Mouse (Mus musculus) midbrain, embryonic 14.5 days (tissue): ENCODE data around the gene Zfp879. TPM values are rescaled to one million over a fixed set of nuclear protein-coding genes. Genes with fewer than 3 reads are reported as not detected.

Source experiments
- ATAC-seq: fragments of 200-750 bp; cut with Nextera tagmentation; 2 replicates; pipeline ENCODE4 v1.8.0; 2017; ENCODE audit warnings: moderate number of reproducible peaks, moderate library complexity; ENCODE audit not compliant: low FRiP score, low TSS enrichment
- DNase-seq: peaks from one replicate; pipeline ENCODE4 v3.0.0-alpha.2; 2015
- H3K27ac ChIP-seq: fragments of 300-500 bp; sonication (generic); replicated peaks from 2 replicates; pipeline ENCODE4 v1.5.1; 2014; ENCODE audit warnings: mild to moderate bottlenecking, low read depth, low read length, moderate library complexity
- H3K27me3 ChIP-seq: fragments of 300-500 bp; sonication (generic); 2 replicates; pipeline ENCODE4 v1.6.1; 2014; ENCODE audit warnings: low read length, control low read depth, mixed read lengths; ENCODE audit not compliant: control insufficient read depth, insufficient read depth
- H3K36me3 ChIP-seq: fragments of 300-500 bp; sonication (generic); 2 replicates; pipeline ENCODE4 v1.6.1; 2014; ENCODE audit warnings: low read length, control low read depth; ENCODE audit not compliant: control insufficient read depth, insufficient read depth
- H3K4me1 ChIP-seq: fragments of 300-500 bp; sonication (generic); 2 replicates; pipeline ENCODE4 v1.6.1; 2014; ENCODE audit warnings: mild to moderate bottlenecking, antibody characterized with exemption, low read length, control low read depth; ENCODE audit not compliant: control insufficient read depth, insufficient read depth
- H3K4me2 ChIP-seq: fragments of 300-500 bp; sonication (generic); 2 replicates; pipeline ENCODE4 v1.6.1; 2014; ENCODE audit warnings: mild to moderate bottlenecking, low read length, moderate library complexity
- H3K4me3 ChIP-seq: fragments of 300-500 bp; sonication (generic); replicated peaks from 2 replicates; pipeline ENCODE4 v1.5.1; 2014; ENCODE audit warnings: low read depth, low read length
- H3K9ac ChIP-seq: fragments of 300-500 bp; sonication (generic); replicated peaks from 2 replicates; pipeline ENCODE4 v1.6.1; 2014; ENCODE audit warnings: mild to moderate bottlenecking, low read length, moderate library complexity
- H3K9me3 ChIP-seq: fragments of 300-500 bp; sonication (generic); 2 replicates; pipeline ENCODE4 v1.6.1; 2016; ENCODE audit warnings: low read length, control low read depth, mixed read lengths; ENCODE audit not compliant: control insufficient read depth
- WGBS: fragments of 180-500 bp; shearing (Covaris S2); extraction: QIAGEN DNeasy Blood & Tissue Kit; methylation state at CpG from one replicate; pipeline ENCODE4 v1.1.7; 2014; 5-methylcytosine and 5-hydroxymethylcytosine counted together
- polyA plus RNA-seq: library from polyadenylated mRNA; unstranded; fragments of >200 nt; fragmentation: Nextera tagmentation; extraction: Ambion mirVana; gene quantifications from 2 replicates; pipeline ENCODE4 v1.2.1, GENCODE M21; 2014

Gene Zfp879
- polyA plus RNA-seq, result 1.6 and 1.9 TPM in 2 replicates

- Histone ChIP-seq H3K4me1 (peaks cover 7% of the 10 kb centered on the region), H3K9me3 (no peaks in the 10 kb centered on the region), H3K4me2 (peak within 1 kb of the TSS; percentile 69), H3K4me3 (peak within 1 kb of the TSS; percentile 40), H3K36me3 (no peaks in the 10 kb centered on the region), H3K27ac (peak within 1 kb of the TSS; percentile 70), H3K9ac (peak within 1 kb of the TSS; percentile 68), H3K27me3 (no peaks in the 10 kb centered on the region)
- ATAC-seq, result peak; percentile 93
- WGBS, result 25% methylated on average over 22 of the region's 22 CpGs
- peak; percentile 98 for DNase-seq
Observed at GRCm38 (mm10) chr11:50841023-50841735, at the start of gene Zfp879. Zfp879 (minus strand) TSS chr11:50841552.

DNA sequence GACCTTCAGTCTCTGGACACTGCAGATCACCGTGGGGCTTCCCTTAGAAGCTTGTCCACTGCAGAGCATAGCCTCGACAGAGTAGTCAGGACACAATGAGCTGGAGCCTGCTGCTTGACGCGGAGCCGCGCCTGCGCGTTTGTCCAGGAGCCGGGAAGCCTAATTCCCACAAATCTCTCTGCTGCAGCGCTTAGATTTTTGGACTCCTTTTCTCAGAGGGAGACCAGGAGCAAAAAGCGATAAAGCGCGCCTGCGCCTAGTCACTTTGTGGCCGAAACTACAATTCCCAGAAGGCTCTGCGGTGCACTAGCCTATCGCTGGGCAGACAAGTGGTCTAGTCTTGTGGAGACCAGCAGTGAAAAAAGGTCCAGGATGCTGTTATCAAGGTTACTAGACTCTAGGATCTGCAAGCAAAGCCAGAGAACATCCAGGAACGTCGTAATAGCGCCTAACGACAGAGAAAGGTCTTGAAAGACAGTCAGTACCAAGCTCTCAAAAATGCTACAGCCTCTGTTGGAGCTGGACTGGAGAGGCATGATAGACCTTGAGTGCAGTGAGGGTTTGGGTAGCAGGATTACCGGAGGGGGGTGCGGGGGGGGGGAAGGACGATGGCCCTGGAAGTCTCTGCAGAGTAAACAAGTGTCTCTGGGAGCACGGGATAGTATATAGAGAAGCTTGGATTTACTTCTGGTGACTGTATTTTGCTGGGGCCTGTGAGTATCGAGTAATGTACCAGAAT lies 46.2 kb upstream of the Zfp879 start, which contains the start of gene Zfp454:
Gene Zfp454 (minus strand): TSS at position 262 of the 739 bp plus-strand sequence.
- peak within 1 kb of the TSS; percentile 80 for H3K27ac ChIP-seq
- WGBS, result 6% methylated on average over 26 of the region's 26 CpGs
- H3K4me3 ChIP-seq, result peak within 1 kb of the TSS; percentile 51
- H3K36me3 ChIP-seq, result peaks cover 29% of the 10 kb centered on the region
- H3K4me1 ChIP-seq, result peaks cover 12% of the 10 kb centered on the region
- peak; percentile 98 for DNase-seq
- ATAC-seq, result peak; percentile 92
- H3K27me3 ChIP-seq, result no peaks in the 10 kb centered on the region
- peak within 1 kb of the TSS; percentile 68 for H3K9ac ChIP-seq
- peak within 1 kb of the TSS; percentile 84 for H3K4me2 ChIP-seq
- peaks cover 3% of the 10 kb centered on the region; the same call in 1 of the 2 replicates for H3K9me3 ChIP-seq

- Histone ChIP-seq H3K9ac (peak overlapping the region; percentile 68), H3K27me3 (no peaks in the 10 kb centered on the region), H3K36me3 (peaks cover 35% of the 10 kb centered on the region), H3K9me3 (no peaks in the 10 kb centered on the region), H3K4me3 (peak overlapping the region; percentile 51), H3K27ac (peak overlapping the region; percentile 80), H3K4me2 (peak overlapping the region; percentile 84), H3K4me1 (peaks cover 12% of the 10 kb centered on the region)
- 27% methylated on average over 10 of the region's 10 CpGs for WGBS
- DNase-seq (no peak), ATAC-seq (peak; percentile 7; the same call in 1 of the 2 replicates)
Observed at GRCm38 (mm10) chr11:50886933-50887293, 45.6 kb upstream of the Zfp879 start.

- peaks cover 41% of the 10 kb centered on the region for H3K36me3 ChIP-seq
- no peaks in the 10 kb centered on the region for H3K9me3 ChIP-seq
- H3K4me2 ChIP-seq, result peak overlapping the region; percentile 84
- peak overlapping the region; percentile 51 for H3K4me3 ChIP-seq
- DNase-seq, result peak; percentile 25
- H3K9ac ChIP-seq, result peak overlapping the region; percentile 68
- 42% methylated on average over 8 of the region's 8 CpGs for WGBS
- ATAC-seq, result no peak
- no peak overlapping the region for H3K27ac ChIP-seq
- peaks cover 12% of the 10 kb centered on the region for H3K4me1 ChIP-seq
- no peaks in the 10 kb centered on the region for H3K27me3 ChIP-seq
Observed at GRCm38 (mm10) chr11:50886231-50886932, 45.0 kb upstream of the Zfp879 start.

DNA sequence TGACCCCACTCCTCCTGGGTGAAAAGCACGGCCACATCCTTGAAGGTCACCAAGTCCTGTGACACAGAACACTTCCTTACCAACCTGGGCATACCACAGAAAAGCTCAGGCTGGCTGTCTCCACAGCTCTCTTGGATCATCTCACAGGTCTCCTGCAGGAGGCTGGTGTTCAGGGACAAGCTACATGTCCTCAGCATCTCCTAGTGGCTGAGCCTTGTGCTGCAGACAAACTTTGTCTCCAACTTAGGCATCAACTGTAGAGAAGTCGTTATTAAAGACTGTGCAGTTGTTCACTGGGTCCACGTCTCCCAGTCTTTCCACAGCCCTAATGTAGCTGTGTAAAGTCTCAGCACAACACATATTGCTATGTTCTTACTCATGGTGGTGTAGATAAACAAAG lies 42.4 kb upstream of the Zfp879 start:
- Histone ChIP-seq H3K27me3 (no peaks in the 10 kb centered on the region), H3K4me3 (no peak overlapping the region), H3K4me2 (no peak overlapping the region), H3K9me3 (no peaks in the 10 kb centered on the region; the same call in 1 of the 2 replicates), H3K9ac (no peak overlapping the region), H3K4me1 (peaks cover 12% of the 10 kb centered on the region), H3K36me3 (peaks cover 65% of the 10 kb centered on the region), H3K27ac (no peak overlapping the region)
- ATAC-seq (no peak), DNase-seq (no peak)
- 85% methylated on average over 3 of the region's 3 CpGs for WGBS

DNA sequence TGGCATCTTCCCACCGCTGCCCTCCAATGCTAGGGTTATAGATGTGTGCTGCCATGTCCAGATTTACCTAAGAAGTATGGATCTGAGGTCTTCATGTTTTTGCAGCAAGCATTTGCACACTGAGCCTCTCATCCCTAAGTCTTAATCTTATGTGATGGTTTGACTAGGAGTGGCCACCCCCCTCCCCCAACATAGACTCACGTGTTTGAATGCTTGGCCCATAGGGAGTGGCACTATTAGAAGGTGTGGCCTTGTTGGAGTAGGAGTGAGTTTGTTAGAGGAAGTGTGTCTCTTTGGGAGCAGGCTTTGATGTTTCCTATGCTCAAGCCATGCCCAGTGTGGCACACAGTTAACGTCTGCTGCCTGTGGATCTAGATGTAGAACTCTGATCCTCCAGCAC lies 37.3 kb upstream of the Zfp879 start:
- no peaks in the 10 kb centered on the region for H3K27me3 ChIP-seq
- no peaks in the 10 kb centered on the region for H3K4me1 ChIP-seq
- no peak for DNase-seq
- H3K36me3 ChIP-seq, result peaks cover 89% of the 10 kb centered on the region
- H3K9ac ChIP-seq, result no peak overlapping the region
- 94% methylated on average over 3 of the region's 3 CpGs for WGBS
- H3K4me3 ChIP-seq, result no peak overlapping the region
- no peak for ATAC-seq
- no peak overlapping the region for H3K27ac ChIP-seq
- peaks cover 21% of the 10 kb centered on the region for H3K9me3 ChIP-seq
- no peak overlapping the region for H3K4me2 ChIP-seq

DNA sequence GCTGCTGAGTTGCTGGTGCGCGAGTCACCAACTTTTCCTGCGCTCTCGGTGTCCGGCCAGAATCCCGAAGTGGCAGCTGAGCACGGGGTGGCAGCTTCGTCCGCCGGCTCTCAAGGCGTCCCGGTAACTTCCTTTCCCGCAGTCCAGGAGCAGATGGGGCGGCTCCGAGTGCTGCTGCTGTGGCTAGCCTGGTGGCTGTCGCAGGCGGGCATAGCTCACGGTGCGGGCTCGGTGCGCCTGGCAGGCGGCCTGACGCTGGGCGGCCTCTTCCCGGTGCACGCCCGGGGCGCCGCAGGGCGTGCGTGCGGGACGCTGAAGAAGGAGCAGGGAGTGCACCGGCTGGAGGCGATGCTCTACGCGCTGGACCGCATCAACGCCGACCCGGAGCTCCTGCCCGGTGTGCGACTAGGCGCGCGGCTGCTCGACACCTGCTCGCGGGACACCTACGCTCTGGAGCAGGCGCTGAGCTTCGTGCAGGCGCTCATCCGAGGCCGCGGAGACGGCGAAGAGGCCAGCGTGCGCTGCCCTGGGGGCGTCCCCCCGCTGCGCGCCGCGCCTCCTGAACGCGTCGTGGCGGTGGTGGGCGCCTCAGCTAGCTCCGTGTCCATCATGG lies 9.7 kb upstream of the Zfp879 start:
- no peaks in the 10 kb centered on the region for H3K36me3 ChIP-seq
- H3K9me3 ChIP-seq, result 0 out of 2 replicates have a peak, but pooled peaks cover 4% of the 10 kb centered on the region
- peak overlapping the region; percentile 46 for H3K4me3 ChIP-seq
- H3K27ac ChIP-seq, result no peak overlapping the region
- peaks cover 8% of the 10 kb centered on the region for H3K4me1 ChIP-seq
- under 1% methylated on average over 72 of the region's 72 CpGs for WGBS
- H3K4me2 ChIP-seq, result peak overlapping the region; percentile 92
- DNase-seq (peak; percentile 61), ATAC-seq (0 out of 2 replicates have a peak, but pooled peaks have one; percentile 6)
- H3K9ac ChIP-seq, result peak overlapping the region; percentile 59; the same call in 1 of the 2 replicates
- H3K27me3 ChIP-seq, result peaks cover 54% of the 10 kb centered on the region

GRCm38 (mm10) chr11:50850177-50850735 lies 8.9 kb upstream of the Zfp879 start, which contains the start of gene Grm6:
Grm6 (plus strand) TSS chr11:50850685.
- H3K9ac ChIP-seq, result peak within 1 kb of the TSS; percentile 59; the same call in 1 of the 2 replicates
- ATAC-seq (no peak), DNase-seq (peak; percentile 5)
- peak within 1 kb of the TSS; percentile 46 for H3K4me3 ChIP-seq
- 3% methylated on average over 11 of the region's 11 CpGs for WGBS
- no peaks in the 10 kb centered on the region for H3K36me3 ChIP-seq
- H3K27ac ChIP-seq, result no peak within 1 kb of the TSS
- H3K9me3 ChIP-seq, result 0 out of 2 replicates have a peak, but pooled peaks cover 4% of the 10 kb centered on the region
- H3K4me1 ChIP-seq, result peaks cover 8% of the 10 kb centered on the region
- H3K4me2 ChIP-seq, result peak within 1 kb of the TSS; percentile 92
- H3K27me3 ChIP-seq, result peaks cover 54% of the 10 kb centered on the region
